Mouse (Mus musculus): ENCODE results near the gene Gabre. TPM values are rescaled to one million over a fixed set of nuclear protein-coding genes. Genes with fewer than 3 reads are reported as not detected.

Gene Gabre
- total RNA-seq (2022) = under 1 TPM; 0.28 to 0.75 (median 0.45) TPM

DNA sequence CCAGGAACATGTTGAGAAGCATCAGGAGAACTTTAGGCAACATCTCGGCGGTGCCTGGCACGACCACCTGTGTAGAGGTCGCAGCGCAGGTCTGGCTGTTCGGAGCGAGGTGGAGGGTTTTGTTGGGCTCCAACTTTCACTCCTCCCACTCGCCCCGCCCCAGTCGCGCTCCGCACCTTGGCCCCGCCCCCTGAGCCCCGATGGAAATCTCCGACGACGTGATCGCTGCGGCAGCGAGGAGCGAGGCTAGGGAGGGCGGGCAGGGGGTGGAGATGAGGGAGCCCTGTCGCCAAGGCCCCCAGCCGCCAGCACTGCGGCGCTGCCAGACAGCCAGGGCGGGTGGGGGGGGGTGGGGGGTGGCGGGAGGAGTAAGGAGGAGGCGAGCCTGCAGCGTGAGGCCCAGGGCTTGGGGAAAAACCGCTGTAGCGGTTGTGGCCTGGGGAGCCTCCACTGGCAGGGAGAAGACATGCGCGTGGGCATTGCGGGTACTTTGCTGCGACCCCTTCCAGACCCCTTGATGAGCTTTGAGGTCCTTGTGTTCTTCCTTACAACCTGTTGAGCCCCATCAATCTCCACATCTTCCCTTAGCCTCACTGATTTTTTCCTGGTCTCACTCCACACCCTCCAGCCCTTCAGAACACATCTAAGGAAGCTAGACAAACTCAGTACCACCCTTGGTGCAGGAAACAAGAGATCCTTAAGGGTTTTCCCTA lies at the start of gene Gabre:
Gene Gabre, minus strand, starts transcription at position 145 of the 713 bp plus-strand sequence.
- peak; percentile 4 for DNase-seq (ENCODE audit: low spot score)

DNA sequence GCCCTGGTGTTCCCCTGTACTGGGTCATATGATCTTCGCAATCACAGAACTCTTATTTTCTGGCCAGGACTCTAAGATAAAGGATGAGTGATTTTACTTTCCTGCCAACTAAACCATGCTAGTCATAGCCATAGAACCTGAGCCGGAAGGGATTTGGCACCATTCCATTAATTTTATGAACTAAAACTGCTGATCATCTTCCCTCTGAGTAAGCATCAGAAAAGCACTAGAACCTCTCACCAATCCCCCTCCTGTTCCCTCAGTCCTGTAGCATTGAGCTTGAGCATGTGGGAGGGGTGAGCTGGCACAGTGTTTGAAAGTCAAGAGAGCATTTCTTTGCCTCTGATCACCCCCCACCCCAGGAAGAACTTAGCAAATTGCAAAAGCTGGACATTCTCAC lies 23.2 kb upstream of the Gabre start:
- no peak for DNase-seq (ENCODE audit: low spot score)

DNA sequence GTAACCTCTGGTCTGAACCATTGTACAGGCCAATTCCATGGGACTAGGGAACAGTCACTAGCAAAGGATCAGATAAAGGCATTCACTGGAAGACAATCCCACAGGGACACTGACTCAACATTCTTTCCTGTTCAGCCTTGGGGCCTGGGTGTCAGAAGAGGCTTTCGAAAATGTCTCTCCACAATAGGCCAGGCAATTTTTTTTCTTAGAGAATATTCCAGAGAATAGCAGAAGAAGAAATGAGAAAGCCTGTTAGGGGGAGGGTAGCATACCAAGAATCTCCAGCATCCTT lies 715 bp upstream of the Gabre start:
- peak; percentile 4 for DNase-seq (ENCODE audit: low spot score)

DNA sequence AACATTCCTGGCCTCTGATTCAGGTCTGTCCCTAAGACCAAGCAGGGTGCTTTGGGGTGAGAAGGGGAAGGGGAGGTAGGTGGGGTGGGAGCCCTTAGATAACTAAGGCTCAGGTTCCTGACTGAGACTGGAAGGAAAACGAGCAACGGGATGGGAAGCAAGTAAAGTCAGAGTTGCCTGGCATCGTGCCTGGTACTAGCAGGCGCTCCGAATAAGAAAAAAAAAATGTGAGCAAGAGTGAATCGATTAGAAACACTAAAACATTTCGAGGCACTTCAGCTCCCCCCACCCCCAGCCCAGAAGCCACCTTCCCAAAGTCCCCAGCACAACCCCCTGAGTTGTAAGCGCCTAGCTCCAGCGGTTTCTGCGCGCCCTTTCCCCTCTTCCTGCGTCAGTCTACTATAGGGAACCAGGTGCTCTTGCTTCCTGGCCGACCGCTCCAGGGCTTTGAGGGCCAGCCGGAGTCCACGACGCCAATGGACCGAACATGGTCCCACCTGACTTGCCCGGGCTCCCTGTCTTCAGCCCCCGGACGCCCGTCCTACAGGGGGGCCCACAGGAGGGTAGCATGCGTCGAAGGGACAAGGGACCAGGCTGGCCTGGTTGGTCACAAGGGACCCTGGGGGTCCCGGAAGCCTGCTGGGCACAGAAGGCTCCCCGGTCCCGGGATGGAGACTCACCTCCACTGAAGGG lies 491 bp downstream of the Gabre start:
- DNase-seq (ENCODE audit: low spot score) = no peak

DNA sequence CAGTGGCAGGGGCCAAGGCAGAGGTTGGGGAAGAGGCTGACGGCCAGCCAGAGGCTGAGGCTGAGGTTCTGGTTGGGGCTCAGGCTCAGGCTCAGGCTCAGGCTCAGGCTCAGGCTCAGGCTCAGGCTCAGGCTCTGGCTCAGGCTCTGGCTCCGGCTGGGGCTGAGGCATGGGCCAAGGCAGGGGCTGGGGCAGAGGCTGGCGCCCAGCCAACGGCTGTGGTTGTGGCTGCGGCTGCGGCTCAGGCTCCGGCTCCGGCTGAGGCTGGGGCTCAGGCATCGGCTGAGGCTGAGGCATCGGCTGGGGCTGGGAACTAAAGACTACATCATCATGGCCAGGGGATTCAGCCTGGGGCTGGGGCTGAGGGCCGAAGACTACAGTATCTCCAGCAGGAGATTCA lies 4.0 kb downstream of the Gabre start:
- DNase-seq (ENCODE audit: low spot score) = no peak

DNA sequence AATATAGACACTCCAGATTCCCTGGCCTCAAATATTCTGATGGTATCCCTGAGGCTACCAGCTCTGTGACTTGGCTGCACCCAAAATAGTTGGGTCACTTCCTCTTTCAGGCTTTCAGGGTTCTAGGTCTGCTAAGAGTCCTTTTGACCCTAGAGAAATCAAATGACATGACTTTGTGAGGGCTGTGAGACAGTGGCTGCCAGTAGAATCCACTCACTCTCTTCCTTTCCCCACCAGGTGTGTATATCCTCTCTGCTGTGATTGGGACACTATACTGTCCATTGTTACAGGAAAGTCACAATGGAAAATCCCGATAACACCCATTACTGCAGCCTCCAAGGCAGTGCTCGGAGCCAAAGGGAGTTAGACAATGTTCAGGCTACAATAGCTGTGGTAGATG lies 52.9 kb downstream of the Gabre start, which contains the start of gene Magea4:
Gene Magea4, plus strand, starts transcription at position 301 of the 400 bp plus-strand sequence.
- DNase-seq (ENCODE audit: low spot score) = no peak

Small RNAs within 50 kb of the gene (microRNA-seq; reads per million reads assigned to microRNA genes)
- gene Mir224 = 83.7 reads per million, percentile 57 among the genes with 10 or more reads in this experiment
- gene Mir452 = 2.0 reads per million

Other genes starting within 250 kb of the Gabre start
- gene Magea4, start 52.8 kb downstream of the Gabre start, total RNA-seq (2022) = not detected
- gene Magea10, start 112.1 kb upstream of the Gabre start, total RNA-seq (2022) = not detected